28 mouse cellular contexts compared by ENCODE assay signal in the genomic region with DNA sequence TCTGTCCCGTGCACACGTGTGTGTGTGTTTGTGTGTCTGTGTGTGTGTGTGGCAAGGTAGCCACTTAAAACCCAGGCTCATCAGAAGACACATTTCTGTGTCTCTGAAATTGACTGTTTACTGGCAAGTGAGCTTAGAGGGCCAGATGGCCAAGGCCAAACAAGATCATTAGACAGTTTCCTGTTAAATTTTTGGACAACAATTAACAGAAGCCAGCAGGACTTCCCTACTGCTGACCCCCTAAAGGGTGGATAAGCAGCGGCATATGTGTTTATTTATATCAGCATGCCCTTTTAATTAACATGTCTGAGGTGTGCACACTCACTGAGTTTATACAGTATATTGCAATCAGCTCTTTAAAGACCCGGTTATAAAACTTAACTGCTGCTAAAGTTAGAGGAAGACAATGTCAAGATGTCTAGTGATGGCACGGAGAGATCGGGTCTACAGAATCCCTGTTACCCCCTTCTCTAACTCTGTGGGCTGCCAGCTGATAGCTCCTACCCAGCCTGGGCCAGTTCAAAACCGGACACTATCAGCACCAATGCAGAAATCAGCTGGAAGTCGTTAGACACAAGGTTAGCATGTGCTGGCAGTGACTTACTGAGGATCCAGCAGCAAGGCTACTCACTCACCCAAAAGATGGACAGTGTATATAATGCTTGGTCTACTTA. TPM values are rescaled to one million over a fixed set of nuclear protein-coding genes. Genes with fewer than 3 reads are reported as not detected.
A peak's percentile ranks its signal among the peaks of the same experiment; 100 is the strongest.
DNase-seq lines count a peak whose midpoint lies in the region; ATAC-seq and TF ChIP-seq lines count a peak whose summit lies in the region.
"Had no signal": no experiment of that assay in that cellular context is flagged by ENCODE, and none has a peak within 500 bp of the region (broad histone marks: within the 10 kb centered on the region; RNA-seq: fewer than 3 reads in every experiment).

No protein-coding gene starts in this region.

- no peaks in the 10 kb centered on the region for H3K27me3 ChIP-seq in hindbrain, postnatal 0 days (ENCODE audit: insufficient read depth, low read length)
- no peaks in the 10 kb centered on the region for H3K27me3 ChIP-seq in hindbrain, embryonic 12.5 days
- H3K27me3 ChIP-seq in limb, embryonic 11.5 days (ENCODE audit: control insufficient read depth, insufficient read depth, low read length): no peaks in the 10 kb centered on the region
- no peaks in the 10 kb centered on the region for H3K27me3 ChIP-seq in embryonic facial prominence, embryonic 10.5 days (replicated peaks; ENCODE audit: low read depth, poor library complexity, severe bottlenecking)
- H3K27me3 ChIP-seq: embryonic facial prominence, embryonic 12.5 days; forebrain, embryonic 13.5 days; kidney, embryonic 15.5 days; midbrain, embryonic 15.5 days had no signal

- H3K4me2 ChIP-seq in hindbrain, postnatal 0 days (ENCODE audit: low read depth, low read length): no peak overlapping the region
- H3K4me2 ChIP-seq in hindbrain, embryonic 12.5 days (replicated peaks): no peak overlapping the region
- no peak overlapping the region for H3K4me2 ChIP-seq in limb, embryonic 11.5 days (ENCODE audit: low read depth, severe bottlenecking)
- H3K4me2 ChIP-seq: embryonic facial prominence, embryonic 12.5 days; forebrain, embryonic 13.5 days; kidney, embryonic 15.5 days; midbrain, embryonic 15.5 days had no signal

- WGBS in hindbrain, postnatal 0 days: 68% methylated on average over 8 of the region's 8 CpGs
- 74% methylated on average over 8 of the region's 8 CpGs for WGBS in hindbrain, embryonic 12.5 days
- WGBS in limb, embryonic 11.5 days: 18% methylated on average over 8 of the region's 8 CpGs
- 54% methylated on average over 8 of the region's 8 CpGs for WGBS in embryonic facial prominence, embryonic 10.5 days

- no peak overlapping the region for H3K4me3 ChIP-seq in hindbrain, postnatal 0 days (ENCODE audit: low read length)
- no peak overlapping the region for H3K4me3 ChIP-seq in hindbrain, embryonic 12.5 days
- no peak overlapping the region for H3K4me3 ChIP-seq in limb, embryonic 11.5 days (ENCODE audit: low read depth, low read length)
- H3K4me3 ChIP-seq in embryonic facial prominence, embryonic 10.5 days: no peak overlapping the region
- H3K4me3 ChIP-seq: embryonic facial prominence, embryonic 12.5 days; erythroblast, embryonic 14.5 days; forebrain, embryonic 13.5 days; kidney, embryonic 15.5 days; midbrain, embryonic 15.5 days had no signal

- no peaks in the 10 kb centered on the region for H3K36me3 ChIP-seq in hindbrain, postnatal 0 days (ENCODE audit: insufficient read depth, low read length)
- H3K36me3 ChIP-seq in hindbrain, embryonic 12.5 days: no peaks in the 10 kb centered on the region
- no peaks in the 10 kb centered on the region for H3K36me3 ChIP-seq in limb, embryonic 11.5 days (ENCODE audit: control insufficient read depth, insufficient read depth, low read length)
- no peaks in the 10 kb centered on the region for H3K36me3 ChIP-seq in embryonic facial prominence, embryonic 10.5 days (replicated peaks)
- H3K36me3 ChIP-seq: embryonic facial prominence, embryonic 12.5 days; kidney, embryonic 15.5 days; midbrain, embryonic 15.5 days had no signal

- ATAC-seq in hindbrain, postnatal 0 days: peak; percentile 63; the same call in 1 of the 2 replicates
- no peak for ATAC-seq in hindbrain, embryonic 12.5 days (ENCODE audit: low FRiP score)
- ATAC-seq in limb, embryonic 11.5 days (ENCODE audit: insufficient number of reproducible peaks, low FRiP score, low TSS enrichment, low read depth): no peak; the same call in 1 of the 2 replicates
- ATAC-seq: forebrain, embryonic 13.5 days; midbrain, embryonic 15.5 days had no signal

- no peak overlapping the region for H3K27ac ChIP-seq in hindbrain, postnatal 0 days
- no peak overlapping the region for H3K27ac ChIP-seq in hindbrain, embryonic 12.5 days
- no peak overlapping the region for H3K27ac ChIP-seq in limb, embryonic 11.5 days (replicated peaks; ENCODE audit: low read depth, low read length)
- H3K27ac ChIP-seq in embryonic facial prominence, embryonic 10.5 days (replicated peaks): no peak overlapping the region
- H3K27ac ChIP-seq: embryonic facial prominence, embryonic 12.5 days; forebrain, embryonic 13.5 days; kidney, embryonic 15.5 days; midbrain, embryonic 15.5 days had no signal

- DNase-seq in hindbrain, postnatal 0 days (ENCODE audit: low spot score): peak; percentile 49
- DNase-seq in cerebellum, adult 18-20 months: peak; percentile 27 to 35
- peak; percentile 60 to 63 for DNase-seq in cerebellum, postnatal 10 days
- peak; percentile 51 for DNase-seq in limb, embryonic 11.5 days (ENCODE audit: low spot score)
- no peak for DNase-seq in embryonic facial prominence, embryonic 10.5 days (ENCODE audit: low spot score)
- DNase-seq in layer of hippocampus, adult 8-10 months (ENCODE audit: low spot score in 2 of 2): no peak
- DNase-seq: gastrocnemius, postnatal 14 days; kidney, postnatal 4 days; liver; lung, postnatal 14 days; right cerebral cortex, postnatal 14 days had no signal

- H3K4me1 ChIP-seq in hindbrain, postnatal 0 days (ENCODE audit: insufficient read depth, low read length): no peaks in the 10 kb centered on the region
- H3K4me1 ChIP-seq in hindbrain, embryonic 12.5 days: no peaks in the 10 kb centered on the region; the same call in 1 of the 2 replicates
- peaks cover 5% of the 10 kb centered on the region; the same call in 1 of the 2 replicates for H3K4me1 ChIP-seq in limb, embryonic 11.5 days (ENCODE audit: control insufficient read depth, insufficient read depth, low read length)
- H3K4me1 ChIP-seq in embryonic facial prominence, embryonic 10.5 days: peaks cover 24% of the 10 kb centered on the region
- H3K4me1 ChIP-seq: embryonic facial prominence, embryonic 12.5 days; kidney, embryonic 15.5 days; midbrain, embryonic 15.5 days had no signal

- no peak overlapping the region for H3K9ac ChIP-seq in hindbrain, postnatal 0 days (replicated peaks; ENCODE audit: low read length)
- no peak overlapping the region for H3K9ac ChIP-seq in hindbrain, embryonic 12.5 days
- H3K9ac ChIP-seq in limb, embryonic 11.5 days (ENCODE audit: low read length): no peak overlapping the region
- H3K9ac ChIP-seq: embryonic facial prominence, embryonic 12.5 days; forebrain, embryonic 13.5 days; kidney, embryonic 15.5 days; midbrain, embryonic 15.5 days had no signal

- TF ChIP-seq CTCF in hindbrain, postnatal 0 days (IDR thresholded peaks at IDR 0.05; ENCODE audit: low read depth): no peak

- no peaks in the 10 kb centered on the region for H3K9me3 ChIP-seq in hindbrain, postnatal 0 days (ENCODE audit: low read length)
- no peaks in the 10 kb centered on the region for H3K9me3 ChIP-seq in hindbrain, embryonic 12.5 days (replicated peaks)
- H3K9me3 ChIP-seq in limb, embryonic 11.5 days (ENCODE audit: control insufficient read depth, low read length): no peaks in the 10 kb centered on the region
- H3K9me3 ChIP-seq in embryonic facial prominence, embryonic 10.5 days: no peaks in the 10 kb centered on the region
- H3K9me3 ChIP-seq: embryonic facial prominence, embryonic 12.5 days; kidney, embryonic 15.5 days; midbrain, embryonic 15.5 days had no signal

RNA-seq across cellular contexts. Expression of a gene that starts 42.4 kb away (rescaled TPM):
- 110 and 117 TPM in 2 replicates for total RNA-seq in hindbrain, postnatal 0 days (2014; rRNA removed)
- polyA plus RNA-seq in hindbrain, postnatal 0 days (2015; fragmentation: Nextera tagmentation; extraction: Ambion mirVana): 34.0 and 39.0 TPM in 2 replicates
- 10.8 and 12.6 TPM in 2 replicates for polyA plus RNA-seq in hindbrain, embryonic 12.5 days (2016; fragmentation: Nextera tagmentation; extraction: Ambion mirVana)
- 0.15 and 0.33 TPM in 2 replicates for polyA plus RNA-seq in limb, embryonic 11.5 days (2014; fragmentation: Nextera tagmentation; extraction: Ambion mirVana)
- polyA plus RNA-seq in embryonic facial prominence, embryonic 10.5 days (2016; fragmentation: Nextera tagmentation; extraction: Ambion mirVana): 0.53 and 0.64 TPM in 2 replicates
- total RNA-seq in layer of hippocampus, adult 8-10 months (2022): 100 to 1,000 TPM; 108 to 119 (median 115) TPM
- total RNA-seq: hematopoietic stem cell, adult 5-6 weeks; megakaryocyte, adult 5-6 weeks; neutrophil, adult 5-6 weeks had no signal
- polyA plus RNA-seq: C2C12; erythroblast, embryonic 14.5 days had no signal

RNA-seq across cellular contexts. Expression of a gene that starts 50.6 kb away (rescaled TPM):
- not detected in 2 replicates for total RNA-seq in hindbrain, postnatal 0 days (2014; rRNA removed)
- polyA plus RNA-seq in hindbrain, postnatal 0 days (2015; fragmentation: Nextera tagmentation; extraction: Ambion mirVana): not detected in 2 replicates
- not detected in 2 replicates for polyA plus RNA-seq in hindbrain, embryonic 12.5 days (2016; fragmentation: Nextera tagmentation; extraction: Ambion mirVana)
- not detected in 2 replicates for polyA plus RNA-seq in limb, embryonic 11.5 days (2014; fragmentation: Nextera tagmentation; extraction: Ambion mirVana)
- polyA plus RNA-seq in embryonic facial prominence, embryonic 10.5 days (2016; fragmentation: Nextera tagmentation; extraction: Ambion mirVana): not detected in 2 replicates
- total RNA-seq in layer of hippocampus, adult 8-10 months (2022): not detected
- total RNA-seq: adrenal gland, postnatal 4 days; gastrocnemius, postnatal 14 days; hematopoietic stem cell, adult 5-6 weeks; layer of hippocampus, postnatal 25 days; left cerebral cortex, postnatal 10 days; megakaryocyte, adult 5-6 weeks; neutrophil, adult 5-6 weeks had no signal
- polyA plus RNA-seq: C2C12; embryonic facial prominence, embryonic 12.5 days; erythroblast, embryonic 14.5 days; forebrain, embryonic 13.5 days; heart, embryonic 16.5 days; intestine, embryonic 14.5 days; kidney, embryonic 15.5 days; liver, embryonic 16.5 days; midbrain, embryonic 15.5 days; stomach, embryonic 16.5 days had no signal

Comparison
In these comparisons a context has a peak if more than half of its experiments do, and no peak if none do; other contexts are left out.
1. DNase-seq: peak in hindbrain, postnatal 0 days (single experiment), cerebellum, adult 18-20 months (2 of 2), cerebellum, postnatal 10 days (2 of 2) and limb, embryonic 11.5 days (single experiment); none in embryonic facial prominence, embryonic 10.5 days (single experiment) and layer of hippocampus, adult 8-10 months (0 of 2).